Mouse (Mus musculus) heart, adult 2 months (tissue): ENCODE measurements around the gene Nop9.

Source experiments
- CTCF ChIP-seq: fragments of 200-600 bp; IDR thresholded peaks from 2 replicates; pipeline ENCODE4 v1.8.1; 2022; ENCODE audit warnings: antibody characterized with exemption, mild to moderate bottlenecking, moderate library complexity
- EP300 ChIP-seq: fragments of 200-500 bp; IDR thresholded peaks from 2 replicates; pipeline ENCODE4 v1.6.1; 2011; ENCODE audit warnings: low read depth, low read length, control low read depth; ENCODE audit not compliant: insufficient read depth

DNA sequence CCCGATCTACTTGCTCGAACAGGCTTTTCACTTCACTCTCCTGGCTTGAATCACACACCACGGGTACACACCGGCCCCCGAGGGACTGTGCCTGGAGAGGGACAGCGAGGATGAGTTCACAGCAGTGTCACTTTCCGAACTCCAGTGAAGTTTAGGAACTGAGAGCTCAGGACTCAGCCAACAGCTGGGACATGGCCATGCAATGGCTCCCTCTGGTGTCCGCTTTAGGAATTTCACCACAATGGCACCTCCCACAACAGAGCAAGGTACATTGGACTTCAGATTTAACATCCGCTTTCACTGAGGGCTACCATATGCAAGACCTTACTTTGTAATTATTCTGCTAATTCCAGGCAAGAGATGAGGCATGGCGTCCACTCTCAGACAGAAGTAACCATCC is 1.8 kb upstream of the Nop9 start:
- no peak for TF ChIP-seq CTCF
- TF ChIP-seq EP300: peak; percentile 93; the same call in 1 of the 2 replicates
